Mouse (Mus musculus): ENCODE data around the gene Nkx2-3.

The Nkx2-3 gene

GRCm38 (mm10) chr19:43662176-43662967 lies 50.2 kb downstream of the Nkx2-3 start:
- Histone ChIP-seq H3K36me3 (ENCODE audit: control insufficient read depth, insufficient read depth, low read length, poor library complexity, severe bottlenecking) (peaks cover 4% of the 10 kb centered on the region; the same call in 1 of the 2 replicates), H3K27me3 (ENCODE audit: control insufficient read depth, insufficient read depth, low read length, poor library complexity, severe bottlenecking) (no peaks in the 10 kb centered on the region)
- no peak for DNase-seq (ENCODE audit: low read depth, low spot score)

- Histone ChIP-seq H3K27me3 (ENCODE audit: control insufficient read depth, insufficient read depth, low read length, poor library complexity, severe bottlenecking) (no peaks in the 10 kb centered on the region), H3K36me3 (ENCODE audit: control insufficient read depth, insufficient read depth, low read length, poor library complexity, severe bottlenecking) (peaks cover 4% of the 10 kb centered on the region; the same call in 1 of the 2 replicates)
- no peak for DNase-seq (ENCODE audit: low read depth, low spot score)
Observed at GRCm38 (mm10) chr19:43663471-43663870, 51.3 kb downstream of the Nkx2-3 start.

Measured in splenic B cell, adult 2 months (primary cell).